Mouse (Mus musculus): ENCODE measurements around the gene Nup98.

GRCm38 (mm10) chr7:102099760-102100661, 110.0 kb downstream of the Nup98 start:
- TF ChIP-seq CTCF (IDR thresholded peaks at IDR 0.05; ENCODE audit: low read depth, low read length) (no peak), POLR2A (IDR thresholded peaks at IDR 0.05; ENCODE audit: extremely low read depth, insufficient read depth, low read length) (no peak)
